Mouse (Mus musculus): Measurements from ENCODE around the gene Cd44.

DNA sequence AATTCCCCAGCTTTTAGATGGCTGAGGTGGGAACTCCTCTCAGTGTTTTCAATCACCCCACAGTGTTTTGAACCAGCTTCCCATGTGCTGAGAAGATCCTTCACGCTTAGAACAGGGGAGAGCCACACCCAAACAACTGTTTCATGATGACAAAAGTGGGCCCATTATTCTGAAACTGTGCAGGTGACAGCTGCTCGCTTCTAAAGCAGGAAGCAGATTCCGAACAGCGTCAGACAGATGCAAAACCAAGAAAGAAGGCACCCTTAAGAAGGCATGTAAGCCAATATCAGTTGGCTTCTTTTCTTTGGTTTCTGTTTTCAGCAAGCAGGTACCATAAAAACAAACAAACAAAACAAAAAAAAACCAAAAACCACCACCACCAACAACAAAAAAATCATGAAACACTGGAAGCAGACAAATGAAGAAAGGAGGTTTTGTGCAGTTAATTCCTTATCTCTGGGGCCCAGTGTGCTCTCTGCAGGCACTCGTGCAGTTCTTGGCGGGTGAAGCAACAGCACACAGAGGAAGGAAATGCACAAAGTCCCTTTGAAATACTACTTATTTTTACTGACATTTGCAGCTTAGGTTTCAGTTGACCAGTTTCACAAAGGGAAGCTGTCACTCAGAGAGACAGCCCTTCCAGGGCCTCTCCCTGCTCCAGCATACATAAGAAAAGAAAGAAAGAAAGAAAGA lies 33.9 kb downstream of the Cd44 start:
- TF ChIP-seq ZC3H11A (IDR thresholded peaks at IDR 0.05; ENCODE audit: borderline replicate concordance, low read depth, low read length): no peak
- no peak for TF ChIP-seq CHD2 (IDR thresholded peaks at IDR 0.05; ENCODE audit: low read depth, low read length)
